Mouse (Mus musculus): ENCODE data around the gene Rsph1. TPM values are rescaled to one million over a fixed set of nuclear protein-coding genes. Genes with fewer than 3 reads are reported as not detected.

Gene Rsph1
- polyA plus RNA-seq, 1 experiment from 2014 or later: 6.7 TPM

DNA sequence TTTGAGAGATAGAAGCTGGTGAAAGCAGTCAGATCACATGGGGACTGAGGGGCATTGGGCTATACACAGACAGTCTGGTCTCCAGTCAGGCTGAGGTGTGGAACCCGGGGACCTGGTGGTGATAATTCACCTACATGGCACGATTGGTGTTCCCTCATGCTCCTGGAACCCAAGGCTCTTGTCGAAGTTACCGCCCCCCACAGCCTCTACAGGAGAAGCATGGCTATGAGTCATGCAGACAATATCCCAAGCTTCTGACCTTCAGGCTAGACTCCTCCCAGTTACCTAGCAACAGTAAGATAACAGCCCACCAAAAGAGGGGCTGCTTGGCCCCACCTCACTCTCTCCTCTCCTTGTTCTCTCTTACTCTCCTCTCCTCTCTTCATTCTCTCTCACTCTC, 6.9 kb downstream of the Rsph1 start:
- no peaks in the 10 kb centered on the region for H3K36me3 ChIP-seq
- H3K27ac ChIP-seq (replicated peaks): no peak overlapping the region
- H3K9me3 ChIP-seq: no peaks in the 10 kb centered on the region
- H3K27me3 ChIP-seq: no peaks in the 10 kb centered on the region
- H3K4me3 ChIP-seq: no peak overlapping the region
- no peak overlapping the region for H3K9ac ChIP-seq (replicated peaks)
- no peaks in the 10 kb centered on the region for H3K4me1 ChIP-seq
- no peak overlapping the region for H3K4me2 ChIP-seq (replicated peaks)
- 91% methylated on average over 4 of the region's 4 CpGs for WGBS
- no peak for ATAC-seq (replicated peaks)

DNA sequence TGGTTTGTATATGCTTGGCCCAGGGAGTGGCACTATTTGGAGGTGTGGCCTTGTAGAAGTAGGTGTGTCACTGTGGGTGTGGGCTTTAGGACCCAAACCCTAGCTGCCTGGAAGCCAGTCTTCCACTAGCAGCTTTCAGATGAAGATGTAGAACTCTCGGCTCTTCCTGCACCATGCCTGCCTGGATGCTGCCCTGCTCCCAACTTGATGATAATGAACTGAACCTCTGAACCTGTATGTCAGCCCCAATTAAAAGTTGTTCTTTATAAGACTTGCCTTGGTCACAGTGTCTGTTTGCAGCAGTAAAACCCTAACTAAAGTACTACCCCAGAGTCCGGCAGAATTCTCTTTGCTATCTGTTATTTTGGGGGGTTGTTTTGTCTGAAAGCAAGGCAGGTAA, 7.4 kb downstream of the Rsph1 start:
- WGBS: 83% methylated on average over 2 of the region's 2 CpGs
- Histone ChIP-seq H3K36me3 (no peaks in the 10 kb centered on the region), H3K9me3 (no peaks in the 10 kb centered on the region), H3K27ac (replicated peaks) (no peak overlapping the region), H3K9ac (replicated peaks) (no peak overlapping the region), H3K4me2 (replicated peaks) (no peak overlapping the region), H3K27me3 (no peaks in the 10 kb centered on the region), H3K4me1 (no peaks in the 10 kb centered on the region), H3K4me3 (no peak overlapping the region)
- ATAC-seq (replicated peaks): no peak

DNA sequence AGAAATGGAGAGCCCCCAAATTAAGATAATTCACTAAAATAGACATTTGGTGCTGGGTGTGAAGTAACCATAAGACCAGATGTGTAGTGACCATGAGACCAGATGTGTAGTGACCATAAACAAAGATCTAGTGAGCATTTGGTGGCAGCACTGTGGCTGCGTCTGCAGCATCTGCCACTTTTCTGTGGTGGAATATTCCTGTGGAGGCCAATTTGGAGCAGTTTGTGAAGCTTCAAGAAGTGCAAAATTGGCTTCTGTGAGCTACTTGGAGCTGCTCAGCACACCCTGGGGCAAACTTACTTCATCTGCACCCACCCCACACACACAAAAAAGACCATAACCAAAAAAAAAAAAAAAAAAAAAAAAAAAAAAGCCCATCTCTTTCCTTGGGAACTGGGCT, 9.2 kb downstream of the Rsph1 start:
- no peak overlapping the region for H3K4me2 ChIP-seq (replicated peaks)
- no peak overlapping the region for H3K9ac ChIP-seq (replicated peaks)
- no peak for ATAC-seq (replicated peaks)
- H3K4me3 ChIP-seq: no peak overlapping the region
- H3K4me1 ChIP-seq: no peaks in the 10 kb centered on the region
- no peaks in the 10 kb centered on the region for H3K9me3 ChIP-seq
- no peaks in the 10 kb centered on the region for H3K36me3 ChIP-seq
- no peak overlapping the region for H3K27ac ChIP-seq (replicated peaks)
- no peaks in the 10 kb centered on the region for H3K27me3 ChIP-seq
- 100% methylated on average over 1 of the region's 1 CpGs for WGBS

DNA sequence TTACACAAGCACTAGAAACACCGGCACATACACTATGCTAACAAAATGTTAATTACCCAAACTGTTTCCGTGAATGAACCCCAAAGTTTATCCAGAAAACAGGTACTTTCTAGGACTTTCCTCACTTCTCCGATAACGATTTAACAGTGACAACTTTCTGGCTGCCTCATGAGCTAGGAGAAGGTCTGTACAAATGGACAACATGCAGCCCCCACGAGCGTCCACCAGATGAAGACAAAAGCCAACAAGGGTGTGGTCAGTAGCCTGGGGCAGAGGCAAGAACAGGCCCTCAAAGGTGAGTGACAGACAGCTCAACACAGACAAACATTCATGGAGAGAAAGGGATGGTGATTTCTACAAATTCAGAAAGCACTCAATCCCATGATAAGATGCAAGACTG, 9.6 kb downstream of the Rsph1 start:
- ATAC-seq (replicated peaks): no peak
- no peak overlapping the region for H3K4me3 ChIP-seq
- WGBS: 84% methylated on average over 6 of the region's 6 CpGs

DNA sequence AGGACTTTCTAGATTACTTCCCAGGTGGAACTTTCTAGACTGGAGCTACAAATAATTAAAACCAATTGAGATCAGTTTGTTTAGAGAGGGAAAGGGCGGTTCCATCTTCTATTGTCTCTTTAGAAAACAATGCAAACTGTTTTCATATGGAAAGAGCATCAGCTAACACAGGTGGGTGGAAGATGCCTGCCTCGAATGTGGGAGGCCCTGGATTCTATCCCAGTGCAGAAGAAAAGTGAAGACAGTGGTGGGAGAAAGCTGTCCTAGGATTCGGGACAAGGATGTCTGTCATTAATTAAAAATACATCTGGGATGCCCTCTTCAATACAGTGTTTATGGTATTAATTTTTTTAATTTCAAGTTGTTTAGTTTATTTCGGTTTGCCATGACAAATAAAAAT, 10.0 kb downstream of the Rsph1 start:
- Histone ChIP-seq H3K27ac (replicated peaks) (no peak overlapping the region), H3K27me3 (no peaks in the 10 kb centered on the region), H3K4me3 (no peak overlapping the region), H3K4me1 (no peaks in the 10 kb centered on the region), H3K9ac (replicated peaks) (no peak overlapping the region), H3K9me3 (no peaks in the 10 kb centered on the region), H3K36me3 (no peaks in the 10 kb centered on the region), H3K4me2 (replicated peaks) (no peak overlapping the region)
- 77% methylated on average over 4 of the region's 4 CpGs for WGBS
- no peak for ATAC-seq (replicated peaks)

More for the DNA sequence above, 9.6 kb downstream of the Rsph1 start:
- Histone ChIP-seq H3K4me2 (replicated peaks) (no peak overlapping the region), H3K27me3 (no peaks in the 10 kb centered on the region), H3K27ac (replicated peaks) (no peak overlapping the region), H3K9me3 (no peaks in the 10 kb centered on the region), H3K36me3 (no peaks in the 10 kb centered on the region), H3K4me1 (no peaks in the 10 kb centered on the region), H3K9ac (replicated peaks) (no peak overlapping the region)

DNA sequence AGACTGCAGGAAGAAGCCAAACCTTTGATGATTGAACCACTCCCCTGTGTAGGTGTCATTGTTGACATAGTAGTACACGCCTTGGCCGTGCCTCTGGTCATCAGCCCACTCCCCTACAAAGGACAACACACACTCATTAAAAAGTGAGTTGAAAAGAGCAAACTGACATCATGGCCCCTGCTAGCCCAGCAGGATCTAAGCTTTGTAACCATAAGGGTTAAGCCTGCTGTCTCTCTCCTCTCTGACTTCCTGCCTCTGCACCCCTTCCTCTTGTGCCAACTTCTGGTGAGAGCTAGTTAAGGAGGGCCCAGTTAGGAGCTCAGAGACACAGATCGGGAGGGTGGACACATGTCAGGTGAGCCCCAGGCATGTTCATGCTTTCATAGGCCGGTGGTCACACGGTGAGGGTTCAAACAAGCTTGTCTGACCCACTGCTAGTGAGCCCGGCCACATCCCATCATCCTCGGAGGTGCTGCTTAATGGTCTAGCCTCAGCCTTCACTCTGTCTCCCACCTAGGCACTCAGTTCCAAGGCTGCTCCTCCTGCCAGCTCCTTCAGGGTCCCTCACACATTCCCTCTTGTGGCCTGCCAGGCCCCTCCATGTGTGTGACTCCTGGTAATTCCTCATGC, 10.7 kb downstream of the Rsph1 start:
- Histone ChIP-seq H3K9ac (replicated peaks) (no peak overlapping the region), H3K9me3 (no peaks in the 10 kb centered on the region), H3K4me3 (no peak overlapping the region), H3K4me1 (no peaks in the 10 kb centered on the region), H3K36me3 (no peaks in the 10 kb centered on the region), H3K4me2 (replicated peaks) (no peak overlapping the region), H3K27ac (replicated peaks) (no peak overlapping the region), H3K27me3 (no peaks in the 10 kb centered on the region)
- ATAC-seq (replicated peaks): no peak
- WGBS: 88% methylated on average over 7 of the region's 7 CpGs

DNA sequence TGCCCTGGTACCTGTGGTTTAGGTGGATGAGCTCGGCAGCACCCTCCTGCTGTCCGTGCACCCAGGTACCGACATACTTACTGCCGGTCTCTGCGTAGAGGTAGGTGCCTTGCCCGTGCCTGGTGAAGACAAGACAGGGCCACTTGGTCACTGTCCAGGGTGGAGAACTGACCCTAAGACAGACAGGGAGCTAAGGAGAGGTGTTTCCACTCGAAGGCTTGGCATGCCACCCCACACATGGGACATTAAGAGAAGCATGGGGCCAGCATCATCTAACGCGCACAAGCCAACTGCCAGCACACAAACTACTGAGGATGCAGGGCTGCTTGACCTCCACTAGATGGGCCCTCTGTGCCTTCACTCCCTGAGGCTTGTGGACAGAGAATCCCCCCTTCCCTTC, 11.4 kb downstream of the Rsph1 start:
- H3K4me1 ChIP-seq: no peaks in the 10 kb centered on the region
- no peaks in the 10 kb centered on the region for H3K36me3 ChIP-seq
- H3K9ac ChIP-seq (replicated peaks): no peak overlapping the region
- no peaks in the 10 kb centered on the region for H3K9me3 ChIP-seq
- no peak overlapping the region for H3K4me3 ChIP-seq
- no peak overlapping the region for H3K4me2 ChIP-seq (replicated peaks)
- ATAC-seq (replicated peaks): no peak
- no peak overlapping the region for H3K27ac ChIP-seq (replicated peaks)
- 90% methylated on average over 9 of the region's 9 CpGs for WGBS
- no peaks in the 10 kb centered on the region for H3K27me3 ChIP-seq

DNA sequence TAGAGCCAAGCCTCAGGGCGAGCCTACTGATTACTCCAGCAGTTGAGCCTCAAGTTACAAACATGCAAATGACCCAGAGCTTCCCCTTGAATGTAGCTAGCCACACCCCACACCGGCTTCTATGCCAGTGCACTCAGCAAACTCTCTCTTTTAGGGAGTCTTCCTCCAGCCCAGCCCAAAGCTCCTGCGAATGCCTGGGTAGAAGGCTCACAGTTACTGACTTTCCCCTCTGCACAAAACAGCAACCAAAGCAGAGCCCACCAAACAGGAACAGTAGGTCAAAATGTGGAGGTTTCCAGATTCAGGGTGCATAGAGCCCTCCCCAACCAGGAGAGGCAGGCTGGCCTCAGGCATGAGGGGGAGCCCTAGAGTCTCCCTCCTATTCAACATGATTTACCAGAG, 12.0 kb downstream of the Rsph1 start:
- H3K36me3 ChIP-seq: no peaks in the 10 kb centered on the region
- H3K27me3 ChIP-seq: no peaks in the 10 kb centered on the region
- H3K4me2 ChIP-seq (replicated peaks): no peak overlapping the region
- no peak for ATAC-seq (replicated peaks)
- H3K4me1 ChIP-seq: no peaks in the 10 kb centered on the region
- no peak overlapping the region for H3K4me3 ChIP-seq
- no peak overlapping the region for H3K27ac ChIP-seq (replicated peaks)
- 15% methylated on average over 3 of the region's 3 CpGs for WGBS
- no peak overlapping the region for H3K9ac ChIP-seq (replicated peaks)
- H3K9me3 ChIP-seq: no peaks in the 10 kb centered on the region

DNA sequence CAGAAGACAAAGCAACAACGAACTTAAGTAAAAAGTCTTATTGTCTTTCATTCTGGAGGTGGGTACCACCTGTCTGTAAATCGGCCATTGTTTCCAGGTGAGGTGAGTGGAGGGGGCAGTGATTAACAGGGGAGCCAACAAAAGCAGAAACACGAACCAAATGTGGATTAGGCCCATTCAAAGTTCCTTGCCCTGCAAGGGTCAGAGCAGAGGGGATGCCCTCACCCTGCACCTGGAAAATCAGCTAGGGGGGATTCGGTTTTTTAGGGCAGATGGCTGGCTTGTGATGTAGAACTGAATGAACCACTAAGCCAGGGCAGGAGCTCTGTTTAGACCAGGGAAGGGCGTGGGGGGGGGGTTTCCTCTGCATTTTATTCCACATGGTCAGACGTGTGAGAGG, 12.8 kb downstream of the Rsph1 start:
- Histone ChIP-seq H3K9ac (replicated peaks) (no peak overlapping the region), H3K36me3 (no peaks in the 10 kb centered on the region), H3K9me3 (no peaks in the 10 kb centered on the region), H3K4me3 (no peak overlapping the region), H3K27ac (replicated peaks) (no peak overlapping the region), H3K27me3 (no peaks in the 10 kb centered on the region), H3K4me2 (replicated peaks) (no peak overlapping the region), H3K4me1 (no peaks in the 10 kb centered on the region)
- ATAC-seq (replicated peaks): no peak
- WGBS: 42% methylated on average over 6 of the region's 6 CpGs

DNA sequence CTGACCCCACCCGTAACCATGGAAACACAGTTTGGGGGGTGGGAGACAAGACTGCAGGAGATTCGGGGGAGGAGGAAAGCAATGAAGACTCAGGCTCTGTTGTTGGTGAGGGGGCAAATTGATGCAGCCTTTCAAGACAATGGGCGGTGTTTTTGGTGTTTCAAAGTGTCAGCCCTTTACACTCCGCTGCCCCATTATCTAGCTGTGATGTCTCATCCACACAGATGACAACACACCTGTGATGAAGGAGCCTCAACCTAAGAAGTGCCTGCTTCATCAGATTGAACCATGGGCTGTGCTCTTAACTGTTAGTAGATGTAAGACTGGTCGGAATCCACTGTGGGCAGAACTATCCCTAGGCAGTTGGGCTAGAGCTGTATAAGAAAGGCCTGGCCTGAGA, 13.4 kb downstream of the Rsph1 start:
- WGBS: 87% methylated on average over 5 of the region's 5 CpGs

DNA sequence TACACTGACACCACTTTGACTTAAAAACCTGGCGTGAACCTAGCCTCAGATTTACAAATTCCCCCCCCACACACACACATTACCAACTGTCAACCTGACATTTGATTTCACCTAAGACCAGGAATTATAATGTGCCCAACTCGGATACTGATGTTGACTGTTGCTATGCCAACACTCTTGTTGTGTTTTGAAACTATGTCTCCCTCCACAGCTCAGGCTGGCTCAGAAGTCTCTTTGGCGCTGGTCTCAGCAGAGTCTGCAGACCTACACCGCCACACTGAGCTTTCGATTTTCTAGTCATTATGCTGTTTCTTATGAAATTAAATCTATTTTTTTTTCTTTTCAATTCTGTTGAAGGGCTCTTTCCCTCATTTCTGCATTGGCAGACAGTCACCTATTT, 14.5 kb downstream of the Rsph1 start:
- WGBS: 66% methylated on average over 5 of the region's 5 CpGs
- no peaks in the 10 kb centered on the region for H3K9me3 ChIP-seq
- ATAC-seq (replicated peaks): no peak
- no peaks in the 10 kb centered on the region for H3K36me3 ChIP-seq
- H3K9ac ChIP-seq (replicated peaks): no peak overlapping the region
- H3K4me1 ChIP-seq: no peaks in the 10 kb centered on the region
- no peak overlapping the region for H3K4me2 ChIP-seq (replicated peaks)
- H3K27me3 ChIP-seq: no peaks in the 10 kb centered on the region
- H3K4me3 ChIP-seq: no peak overlapping the region
- no peak overlapping the region for H3K27ac ChIP-seq (replicated peaks)

More for the DNA sequence above, 13.4 kb downstream of the Rsph1 start:
- Histone ChIP-seq H3K9me3 (no peaks in the 10 kb centered on the region), H3K27ac (replicated peaks) (no peak overlapping the region), H3K27me3 (no peaks in the 10 kb centered on the region), H3K4me2 (replicated peaks) (no peak overlapping the region), H3K36me3 (no peaks in the 10 kb centered on the region), H3K4me3 (no peak overlapping the region), H3K4me1 (no peaks in the 10 kb centered on the region), H3K9ac (replicated peaks) (no peak overlapping the region)
- no peak for ATAC-seq (replicated peaks)

DNA sequence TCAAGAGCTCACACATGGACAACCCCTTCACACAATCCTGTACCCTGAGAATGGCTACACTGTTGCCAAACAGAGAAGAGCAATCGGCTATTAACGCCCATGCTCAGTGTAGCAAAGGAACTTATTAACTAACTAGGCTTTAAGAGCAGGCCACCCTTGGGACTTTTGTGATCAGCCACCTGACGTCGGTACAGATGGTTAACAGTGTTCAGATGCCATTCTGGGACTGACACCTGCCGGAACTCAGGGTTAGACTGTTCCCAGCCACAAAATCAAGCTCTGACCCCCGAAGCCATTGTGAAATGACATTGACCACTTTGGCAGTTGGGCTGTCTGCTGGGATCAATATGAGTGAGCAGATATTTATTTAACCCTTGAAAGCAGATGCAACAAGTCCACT, 15.8 kb downstream of the Rsph1 start:
- H3K27ac ChIP-seq (replicated peaks): no peak overlapping the region
- no peak overlapping the region for H3K4me2 ChIP-seq (replicated peaks)
- H3K9ac ChIP-seq (replicated peaks): no peak overlapping the region
- WGBS: 84% methylated on average over 6 of the region's 6 CpGs
- no peak overlapping the region for H3K4me3 ChIP-seq
- H3K27me3 ChIP-seq: no peaks in the 10 kb centered on the region
- H3K36me3 ChIP-seq: no peaks in the 10 kb centered on the region
- no peaks in the 10 kb centered on the region for H3K9me3 ChIP-seq
- H3K4me1 ChIP-seq: no peaks in the 10 kb centered on the region
- no peak for ATAC-seq (replicated peaks)

DNA sequence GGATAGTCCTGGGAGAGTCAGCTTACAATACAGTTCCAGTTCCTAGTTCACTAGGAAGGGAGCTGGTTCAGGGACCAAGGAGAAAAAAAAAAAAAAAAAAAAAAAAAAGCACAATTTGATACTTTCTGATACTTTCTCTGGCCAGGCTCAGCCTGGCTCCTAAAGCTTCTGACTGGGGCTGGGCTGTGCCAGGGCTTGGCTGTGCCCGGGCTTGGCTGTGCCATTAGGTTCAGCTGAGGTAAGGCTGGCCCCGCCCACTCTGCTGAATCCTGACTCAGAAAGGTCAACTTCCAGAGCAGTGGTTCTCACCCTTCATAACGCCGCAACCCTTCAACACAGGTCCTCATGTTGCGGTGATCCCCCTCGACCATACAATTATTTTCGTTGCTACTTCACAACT, 16.8 kb downstream of the Rsph1 start:
- no peak overlapping the region for H3K27ac ChIP-seq (replicated peaks)
- WGBS: 89% methylated on average over 7 of the region's 7 CpGs
- H3K36me3 ChIP-seq: no peaks in the 10 kb centered on the region
- H3K4me3 ChIP-seq: no peak overlapping the region
- no peaks in the 10 kb centered on the region for H3K4me1 ChIP-seq
- no peak overlapping the region for H3K4me2 ChIP-seq (replicated peaks)
- ATAC-seq (replicated peaks): no peak
- no peak overlapping the region for H3K9ac ChIP-seq (replicated peaks)
- no peaks in the 10 kb centered on the region for H3K9me3 ChIP-seq
- H3K27me3 ChIP-seq: no peaks in the 10 kb centered on the region

All from forebrain, embryonic 15.5 days (tissue).